Mouse (Mus musculus) lung, postnatal 0 days (tissue): ENCODE measurements around the gene Gm10521. TPM values are rescaled to one million over a fixed set of nuclear protein-coding genes. Genes with fewer than 3 reads are reported as not detected.

ENCODE experiments used
- ATAC-seq: fragments of 200-750 bp; cut with Nextera tagmentation; 2 replicates; pipeline ENCODE4 v1.8.0; 2017; ENCODE audit warnings: moderate library complexity
- DNase-seq: peaks from one replicate; pipeline ENCODE4 v3.0.0-alpha.2; 2016; ENCODE audit warnings: low spot score
- H3K27ac ChIP-seq: fragments of 300-500 bp; sonication (generic); 2 replicates; pipeline ENCODE4 v1.5.1; 2014; ENCODE audit warnings: antibody characterized with exemption, mild to moderate bottlenecking, low read length, mixed read lengths
- H3K27me3 ChIP-seq: fragments of 300-500 bp; sonication (generic); replicated peaks from 2 replicates; pipeline ENCODE4 v1.6.1; 2014; ENCODE audit warnings: low read length, mixed read lengths; ENCODE audit not compliant: insufficient read depth
- H3K36me3 ChIP-seq: fragments of 300-500 bp; sonication (generic); 2 replicates; pipeline ENCODE4 v1.6.1; 2014; ENCODE audit warnings: low read length, mixed read lengths; ENCODE audit not compliant: insufficient read depth
- H3K4me1 ChIP-seq: fragments of 300-500 bp; sonication (generic); 2 replicates; pipeline ENCODE4 v1.6.1; 2014; ENCODE audit warnings: antibody characterized with exemption, low read depth, low read length, mixed read lengths; ENCODE audit not compliant: insufficient read depth
- H3K4me2 ChIP-seq: fragments of 300-500 bp; sonication (generic); replicated peaks from 2 replicates; pipeline ENCODE4 v1.6.1; 2014; ENCODE audit warnings: low read depth, mild to moderate bottlenecking, low read length, moderate library complexity, mixed read lengths
- H3K4me3 ChIP-seq: fragments of 300-500 bp; sonication (generic); 2 replicates; pipeline ENCODE4 v1.5.1; 2014; ENCODE audit warnings: low read depth, low read length
- H3K9ac ChIP-seq: fragments of 300-500 bp; sonication (generic); replicated peaks from 2 replicates; pipeline ENCODE4 v1.6.1; 2014; ENCODE audit warnings: low read depth, mild to moderate bottlenecking
- H3K9me3 ChIP-seq: fragments of 300-500 bp; sonication (generic); 2 replicates; pipeline ENCODE4 v1.6.1; 2016; ENCODE audit warnings: low read length, mixed read lengths
- CTCF ChIP-seq: IDR thresholded peaks from 2 replicates; pipeline ENCODE4 v1.5.1; 2016; ENCODE audit warnings: antibody characterized with exemption, mild to moderate bottlenecking
- EP300 ChIP-seq: IDR thresholded peaks from 2 replicates; pipeline ENCODE4 v1.6.1; 2016; ENCODE audit warnings: antibody characterized with exemption, mild to moderate bottlenecking, control low read depth
- WGBS: fragments of 180-500 bp; shearing (Covaris S2); extraction: QIAGEN DNeasy Blood & Tissue Kit; methylation state at CpG from one replicate; pipeline ENCODE4 v1.1.7; 2014; 5-methylcytosine and 5-hydroxymethylcytosine counted together
- polyA plus RNA-seq: library from polyadenylated mRNA; unstranded; fragments of >200 nt; fragmentation: Nextera tagmentation; extraction: Ambion mirVana; gene quantifications from 2 replicates; pipeline ENCODE4 v1.2.1, GENCODE M21; 2015

The Gm10521 gene
- polyA plus RNA-seq, 1 experiment from 2014 or later: not detected

GRCm38 (mm10) chr1:171920989-171921621 is 25.6 kb downstream of the Gm10521 start:
- ATAC-seq: no peak
- Histone ChIP-seq H3K4me1 (no peaks in the 10 kb centered on the region), H3K9me3 (no peaks in the 10 kb centered on the region), H3K4me2 (no peak overlapping the region), H3K9ac (no peak overlapping the region), H3K27ac (no peak overlapping the region), H3K4me3 (no peak overlapping the region), H3K36me3 (no peaks in the 10 kb centered on the region), H3K27me3 (no peaks in the 10 kb centered on the region)
- no peak for DNase-seq
- no peak for TF ChIP-seq CTCF
- TF ChIP-seq EP300: no peak
- WGBS: 50% methylated on average over 9 of the region's 9 CpGs

GRCm38 (mm10) chr1:171921641-171922040 is 26.2 kb downstream of the Gm10521 start:
- TF ChIP-seq CTCF (no peak), EP300 (no peak)
- no peak overlapping the region for H3K9ac ChIP-seq
- no peaks in the 10 kb centered on the region for H3K27me3 ChIP-seq
- no peaks in the 10 kb centered on the region for H3K36me3 ChIP-seq
- ATAC-seq: no peak
- no peak for DNase-seq
- H3K4me1 ChIP-seq: no peaks in the 10 kb centered on the region
- WGBS: 61% methylated on average over 2 of the region's 2 CpGs
- no peak overlapping the region for H3K4me2 ChIP-seq
- H3K4me3 ChIP-seq: no peak overlapping the region
- no peak overlapping the region for H3K27ac ChIP-seq
- no peaks in the 10 kb centered on the region for H3K9me3 ChIP-seq

DNA sequence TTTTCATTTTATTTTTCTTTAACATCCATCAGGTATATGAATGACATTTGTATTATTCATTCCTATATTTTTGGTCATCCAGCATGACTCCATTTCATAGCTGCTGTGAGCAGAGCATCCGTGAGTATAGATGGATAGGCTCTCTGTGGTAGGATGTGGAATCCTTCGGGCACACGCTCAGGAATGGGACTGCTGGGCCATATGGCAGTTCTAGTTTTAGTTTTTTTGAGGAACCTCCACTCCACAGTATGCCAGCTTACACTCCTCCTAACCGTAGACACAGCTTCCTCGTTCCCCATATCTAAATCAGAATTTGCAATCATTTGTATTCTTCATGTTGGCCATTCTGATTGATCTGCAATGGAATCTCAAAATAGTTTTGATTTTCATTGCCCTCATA is 27.4 kb downstream of the Gm10521 start:
- no peak for DNase-seq
- no peak for ATAC-seq
- no peaks in the 10 kb centered on the region for H3K27me3 ChIP-seq
- H3K4me2 ChIP-seq: no peak overlapping the region
- no peak overlapping the region for H3K4me3 ChIP-seq
- no peak overlapping the region for H3K27ac ChIP-seq
- H3K9me3 ChIP-seq: no peaks in the 10 kb centered on the region
- 92% methylated on average over 5 of the region's 5 CpGs for WGBS
- H3K9ac ChIP-seq: no peak overlapping the region
- no peaks in the 10 kb centered on the region for H3K4me1 ChIP-seq
- no peak for TF ChIP-seq CTCF
- no peaks in the 10 kb centered on the region for H3K36me3 ChIP-seq

DNA sequence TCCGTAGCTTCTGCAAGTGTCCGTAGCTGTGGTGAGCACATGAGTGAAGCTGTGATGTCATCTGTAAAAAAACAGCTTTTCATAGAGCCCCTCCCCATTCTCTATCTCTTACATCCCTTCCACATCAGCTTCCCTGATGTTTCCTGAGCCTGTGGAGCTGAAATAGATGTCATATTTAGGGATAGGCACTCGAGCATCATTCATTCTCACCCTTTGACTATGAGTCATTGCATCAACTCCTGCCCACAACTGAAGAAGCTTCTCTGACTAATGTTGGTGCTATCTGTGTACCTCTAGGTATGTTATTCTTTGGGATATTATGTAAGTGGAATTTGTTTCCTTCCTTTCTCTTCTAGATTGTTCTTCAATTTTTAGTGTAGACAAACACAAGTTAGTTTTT is 29.4 kb downstream of the Gm10521 start:
- no peak for ATAC-seq
- WGBS: 70% methylated on average over 3 of the region's 3 CpGs

DNA sequence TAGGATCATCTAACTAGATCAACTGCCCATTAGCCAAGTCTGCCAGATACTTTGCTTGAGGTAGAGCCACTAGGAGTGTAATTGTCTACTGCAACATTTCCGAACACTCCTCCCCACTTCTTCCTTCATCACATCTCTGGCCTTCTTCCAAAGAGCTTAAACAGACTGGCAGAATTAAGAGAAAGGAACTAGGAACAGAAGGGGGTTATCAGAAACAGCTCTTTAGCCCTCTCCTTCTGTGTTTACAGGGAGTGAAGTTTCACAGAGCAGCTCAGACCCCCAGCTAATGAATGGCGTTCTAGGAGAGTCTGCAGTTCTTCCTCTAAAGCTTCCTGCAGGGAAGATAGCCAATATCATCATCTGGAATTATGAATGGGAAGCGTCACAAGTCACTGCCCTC is 38.4 kb downstream of the Gm10521 start:
- Histone ChIP-seq H3K4me2 (no peak overlapping the region), H3K4me3 (no peak overlapping the region), H3K36me3 (no peaks in the 10 kb centered on the region), H3K27me3 (no peaks in the 10 kb centered on the region), H3K4me1 (no peaks in the 10 kb centered on the region), H3K27ac (no peak overlapping the region), H3K9ac (no peak overlapping the region), H3K9me3 (no peaks in the 10 kb centered on the region)
- 23% methylated on average over 3 of the region's 3 CpGs for WGBS
- no peak for ATAC-seq
- no peak for DNase-seq
- TF ChIP-seq EP300: no peak
- no peak for TF ChIP-seq CTCF

More for the DNA sequence above, 29.4 kb downstream of the Gm10521 start:
- Histone ChIP-seq H3K4me1 (no peaks in the 10 kb centered on the region), H3K9ac (no peak overlapping the region), H3K27ac (no peak overlapping the region), H3K4me2 (no peak overlapping the region), H3K4me3 (no peak overlapping the region), H3K36me3 (no peaks in the 10 kb centered on the region), H3K9me3 (no peaks in the 10 kb centered on the region), H3K27me3 (no peaks in the 10 kb centered on the region)
- DNase-seq: no peak
- TF ChIP-seq CTCF (no peak), EP300 (no peak)

DNA sequence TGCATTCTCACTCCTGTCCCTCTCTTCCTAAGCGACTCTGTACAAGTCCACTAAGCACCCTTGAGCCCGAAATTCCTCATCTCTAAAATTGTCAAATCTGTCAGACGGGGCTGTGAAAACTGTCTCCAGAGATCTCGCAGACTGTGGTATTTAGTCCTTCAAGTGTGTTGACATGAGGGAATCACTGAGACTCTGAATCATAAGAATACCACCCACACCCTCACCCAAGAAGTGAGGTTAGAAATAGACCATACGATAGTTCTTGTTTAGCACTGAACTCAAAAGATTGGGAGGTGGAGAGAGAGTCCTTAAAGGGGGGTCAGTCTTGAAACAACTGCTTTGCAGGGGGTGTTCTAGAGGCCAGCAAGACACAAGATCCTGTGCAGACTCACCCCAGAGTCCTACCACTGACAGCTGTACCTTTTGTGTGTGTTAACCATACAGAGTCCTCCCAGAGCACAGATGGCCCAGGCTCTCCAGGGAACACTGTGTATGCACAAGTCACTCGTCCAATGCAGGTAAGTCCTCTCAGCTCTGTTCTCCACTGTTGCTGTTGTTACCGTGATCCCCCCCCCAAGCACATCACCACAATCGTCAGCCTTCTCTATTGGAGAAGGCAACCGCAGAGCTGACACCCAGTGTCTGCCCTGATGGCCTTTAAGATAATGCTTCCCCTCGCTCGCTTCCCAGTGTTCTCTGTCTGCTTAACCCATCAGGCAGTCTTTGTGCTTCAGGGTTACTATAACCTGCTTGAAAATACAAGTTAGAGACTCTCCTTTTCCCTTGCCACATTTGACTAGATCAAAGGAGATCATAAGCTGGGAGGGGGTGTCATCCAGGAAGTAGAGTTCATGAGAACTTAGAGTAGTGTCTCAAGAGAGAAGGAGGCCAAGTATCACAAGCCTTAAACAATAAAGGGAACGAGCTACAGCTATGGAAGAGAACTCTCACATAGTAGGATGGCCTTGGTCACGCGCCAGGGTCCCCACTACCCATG is 43.8 kb downstream of the Gm10521 start:
- H3K9ac ChIP-seq: no peak overlapping the region
- no peak overlapping the region for H3K4me2 ChIP-seq
- H3K4me3 ChIP-seq: no peak overlapping the region
- H3K9me3 ChIP-seq: no peaks in the 10 kb centered on the region
- no peak overlapping the region for H3K27ac ChIP-seq
- no peak for TF ChIP-seq CTCF
- TF ChIP-seq EP300: no peak
- no peaks in the 10 kb centered on the region for H3K36me3 ChIP-seq
- WGBS: 73% methylated on average over 14 of the region's 14 CpGs
- no peak for ATAC-seq
- DNase-seq: no peak
- no peaks in the 10 kb centered on the region for H3K27me3 ChIP-seq
- no peaks in the 10 kb centered on the region for H3K4me1 ChIP-seq
